Mouse (Mus musculus): ENCODE data around the gene Lrp5. TPM values are rescaled to one million over a fixed set of nuclear protein-coding genes. Genes with fewer than 3 reads are reported as not detected.

Lrp5 gene
- total RNA-seq, 4 experiments from 2014 or later: 48.9 to 52.9 (median 50.7) TPM

DNA sequence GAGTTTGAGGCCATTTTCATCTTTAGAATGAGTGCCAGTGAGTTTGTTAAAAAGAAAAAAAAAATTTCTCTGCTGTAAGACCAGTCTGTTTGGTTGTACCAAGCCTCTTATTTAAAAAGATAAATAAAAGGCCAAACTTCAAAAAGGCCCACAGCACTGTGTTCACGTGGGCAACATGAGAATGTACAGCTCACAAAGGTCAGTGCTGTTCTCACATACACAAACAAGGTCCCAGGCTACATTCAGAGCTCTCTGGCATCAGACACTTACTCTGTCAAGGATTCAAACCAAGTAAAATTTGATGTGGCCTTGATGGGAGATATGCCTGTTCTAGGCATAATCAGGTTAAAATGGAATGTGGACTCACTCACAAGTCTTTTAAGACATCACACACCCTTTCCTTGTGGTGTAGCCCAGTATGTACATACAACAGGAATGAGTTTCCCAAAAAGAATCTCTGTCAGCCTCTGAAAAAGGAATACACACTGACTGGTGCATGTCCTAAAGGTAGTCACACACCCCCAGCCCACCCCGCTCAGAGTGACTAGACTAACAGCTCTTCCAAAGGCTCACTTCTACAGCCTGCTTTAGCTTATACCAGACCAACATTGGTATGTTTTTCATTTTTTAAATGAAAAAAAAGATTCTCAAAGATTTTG, 130.1 kb downstream of the Lrp5 start:
- DNase-seq (ENCODE audit: low spot score): no peak

DNA sequence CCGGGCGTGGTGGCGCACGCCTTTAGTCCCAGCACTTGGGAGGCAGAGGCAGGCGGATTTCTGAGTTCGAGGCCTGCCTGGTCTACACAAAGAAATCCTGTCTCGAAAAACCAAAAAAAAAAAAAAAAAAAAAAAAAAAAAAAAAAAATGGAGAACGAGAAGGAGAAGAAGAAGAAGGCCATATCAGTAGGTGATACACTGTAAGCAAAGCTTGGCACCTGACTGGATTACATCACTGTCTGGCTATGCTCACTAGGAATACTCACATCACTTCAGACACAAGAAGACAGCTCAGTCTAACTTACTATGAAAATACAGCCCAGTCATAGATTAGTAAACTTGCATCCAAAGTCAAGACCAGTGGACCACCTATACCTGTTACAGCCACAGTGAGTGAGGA, 131.6 kb downstream of the Lrp5 start:
- DNase-seq (ENCODE audit: low spot score): no peak

DNA sequence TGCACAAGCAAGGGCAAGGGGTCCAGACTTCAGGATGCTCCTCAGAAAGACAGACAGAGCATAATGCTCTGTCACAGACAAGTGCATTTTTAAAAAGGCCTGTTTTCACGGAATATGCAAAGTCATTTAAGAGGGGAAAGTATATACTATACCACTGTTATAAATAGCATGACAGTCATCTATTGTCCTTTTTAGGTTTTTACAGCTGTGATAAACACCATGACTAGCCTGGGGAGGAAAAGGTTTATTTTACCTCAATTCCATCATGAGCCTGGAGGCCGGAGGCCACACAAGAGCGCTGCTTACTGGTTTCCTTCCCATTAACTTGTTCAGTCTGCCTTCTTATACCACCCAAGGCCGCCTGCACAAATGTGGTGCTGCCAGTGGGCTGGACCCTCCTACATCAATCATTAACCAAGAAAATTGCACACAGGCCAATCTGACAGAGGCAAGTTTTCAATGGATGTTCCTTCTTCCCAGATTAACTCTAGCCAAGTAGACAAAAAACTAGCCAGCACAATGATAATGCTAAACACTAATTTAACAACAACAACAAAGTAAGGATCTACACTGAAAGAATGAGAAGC, 134.7 kb downstream of the Lrp5 start:
- no peak for DNase-seq (ENCODE audit: low spot score)

DNA sequence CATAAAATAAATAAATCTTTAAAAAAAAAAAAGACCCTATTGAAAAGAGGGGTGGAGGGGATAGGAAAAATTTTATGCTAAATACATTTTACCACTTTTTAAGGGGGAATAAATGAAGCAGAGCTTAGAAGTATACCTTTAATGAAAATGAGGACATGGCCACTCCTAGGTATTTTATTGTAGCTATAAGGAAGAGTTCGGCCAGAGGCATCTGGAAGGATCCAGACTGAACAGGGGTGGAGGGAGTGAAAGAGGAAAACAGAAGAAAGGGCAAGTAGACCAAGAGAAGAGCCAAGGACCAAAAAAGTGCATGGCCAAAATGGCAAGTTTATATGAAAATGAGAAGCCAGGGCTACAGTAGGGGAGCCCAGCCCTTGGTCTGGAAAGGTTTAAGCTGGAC, 136.3 kb downstream of the Lrp5 start:
- no peak for DNase-seq (ENCODE audit: low spot score)

DNA sequence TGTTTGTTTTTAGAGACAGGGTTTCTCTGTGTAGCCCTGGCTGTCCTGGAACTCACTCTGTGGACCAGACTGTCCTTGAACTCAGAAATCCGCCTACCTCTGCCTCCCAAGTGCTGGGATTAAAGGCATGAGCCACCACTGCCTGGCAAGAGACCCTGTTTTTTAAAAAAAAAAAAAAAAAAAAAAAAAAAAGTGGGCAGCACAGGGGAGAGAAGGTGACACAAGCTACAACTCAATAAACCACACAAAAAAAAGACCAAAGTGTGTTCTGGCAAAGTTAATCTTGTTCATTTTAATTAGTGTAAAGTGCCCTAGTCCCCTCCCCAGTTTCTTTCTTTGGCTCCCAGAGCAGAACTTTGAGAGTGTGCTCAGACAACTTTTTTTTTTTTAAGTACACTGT, 137.1 kb downstream of the Lrp5 start:
- DNase-seq (ENCODE audit: low spot score): no peak

DNA sequence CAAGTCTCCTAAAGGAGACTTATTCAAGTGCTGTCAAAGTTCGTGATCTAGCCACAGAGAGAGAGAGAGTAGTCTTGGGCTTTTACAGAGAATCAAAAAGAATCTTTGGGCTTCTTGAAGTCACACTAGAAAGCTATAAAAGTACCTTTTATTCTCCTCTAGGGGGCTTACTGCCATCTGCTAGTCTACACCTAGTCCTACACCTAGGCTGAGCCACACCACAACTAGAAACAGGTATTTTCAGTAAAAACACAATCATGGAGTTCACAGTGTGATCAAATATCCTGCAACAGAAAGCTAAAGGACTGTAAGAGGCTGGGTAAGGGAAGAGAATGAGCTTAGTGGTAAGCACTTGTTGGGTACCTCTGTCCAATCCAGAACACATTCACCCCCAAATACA, 138.1 kb downstream of the Lrp5 start:
- DNase-seq (ENCODE audit: low spot score): no peak

DNA sequence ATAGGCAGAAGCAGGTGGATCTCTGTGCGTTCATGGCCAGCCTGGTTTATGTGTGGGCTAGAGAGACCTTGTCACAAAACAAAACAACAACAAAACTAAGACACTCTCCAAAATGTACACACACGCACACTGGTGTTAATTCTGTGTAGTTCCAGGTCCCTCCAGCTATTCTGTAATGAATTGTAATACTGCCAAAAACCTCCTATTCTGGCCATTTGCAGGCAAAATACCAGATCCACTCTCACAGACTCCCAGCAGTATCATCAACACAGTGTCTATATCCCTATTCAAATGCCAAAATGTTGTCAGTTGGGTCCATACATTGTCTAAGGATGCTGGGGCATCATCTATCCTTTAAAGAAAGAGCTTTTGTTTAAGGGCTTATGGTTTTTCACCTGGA, 141.4 kb downstream of the Lrp5 start:
- no peak for DNase-seq (ENCODE audit: low spot score)

DNA sequence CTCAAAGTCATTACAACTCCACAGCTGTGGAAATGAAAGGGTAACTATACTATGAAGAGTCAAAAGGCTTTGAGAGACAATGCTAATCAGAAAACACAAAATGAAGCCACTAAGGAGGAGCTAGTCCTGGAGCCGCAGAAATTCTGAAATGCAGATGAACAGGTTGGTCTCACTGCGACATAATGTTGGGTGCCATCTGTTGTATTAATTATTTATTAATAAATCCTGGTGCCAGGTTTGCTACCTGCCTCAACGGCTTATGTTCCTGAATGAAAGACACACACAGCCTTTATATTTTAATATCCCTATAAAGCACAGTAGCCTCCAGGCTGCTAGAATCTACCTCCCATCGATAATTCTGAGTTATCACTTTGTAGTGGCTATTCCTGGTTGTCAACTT, 143.8 kb downstream of the Lrp5 start:
- no peak for DNase-seq (ENCODE audit: low spot score)

DNA sequence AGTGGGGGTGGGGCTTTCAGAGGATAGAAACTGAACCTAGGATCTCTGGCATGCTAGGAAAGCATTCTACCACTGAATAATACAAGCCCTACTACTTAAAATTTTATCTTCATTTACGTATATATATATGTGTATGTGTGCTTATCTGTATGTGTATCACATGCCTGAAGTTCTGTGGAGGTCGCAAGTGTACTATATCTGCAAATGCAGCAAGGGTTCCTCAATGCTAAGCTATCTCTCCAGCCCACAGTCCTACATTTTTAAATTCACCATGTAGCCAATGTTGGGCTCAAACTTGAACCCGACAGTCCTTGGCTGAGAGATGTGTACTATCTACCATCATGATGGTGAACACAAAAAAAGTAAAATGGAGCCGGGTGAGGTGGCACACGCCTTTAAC, 145.4 kb downstream of the Lrp5 start:
- no peak for DNase-seq (ENCODE audit: low spot score)

DNA sequence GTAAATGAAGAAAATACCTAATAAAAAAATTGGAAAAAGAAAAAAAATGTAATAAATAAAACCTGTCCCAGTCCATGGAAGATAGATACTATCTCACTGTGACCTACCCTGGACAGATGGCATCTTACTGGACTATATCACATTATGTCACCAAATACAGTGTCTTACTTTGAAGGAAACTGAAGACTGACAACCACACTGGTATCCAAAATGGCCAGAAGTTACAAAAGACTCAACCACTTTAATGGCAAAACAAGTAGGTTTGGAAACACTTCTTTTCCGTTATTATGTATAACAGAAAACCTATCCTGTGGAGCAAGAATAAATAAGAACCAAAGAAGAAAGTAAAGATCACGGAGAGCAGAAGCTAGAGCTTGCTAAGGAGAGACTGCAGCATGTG, 146.1 kb downstream of the Lrp5 start:
- no peak for DNase-seq (ENCODE audit: low spot score)

DNA sequence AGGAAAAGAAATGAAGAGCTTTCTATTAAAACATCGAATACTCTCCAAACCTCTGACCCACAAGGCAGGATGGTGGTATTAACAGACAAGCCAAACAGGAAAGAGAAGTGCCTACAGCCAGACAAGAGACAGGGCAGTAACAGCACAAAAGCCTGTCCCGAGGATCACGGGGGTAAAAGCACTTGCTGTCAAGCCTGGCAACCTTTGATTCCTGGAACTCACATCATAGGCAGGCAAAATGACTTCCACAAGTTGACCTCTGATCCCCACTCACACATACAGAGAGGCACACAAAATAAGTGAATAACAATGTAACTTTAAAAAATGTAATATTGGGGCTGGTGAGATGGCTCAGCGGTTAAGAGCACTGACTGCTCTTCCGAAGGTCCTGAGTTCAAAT, 146.9 kb downstream of the Lrp5 start:
- DNase-seq (ENCODE audit: low spot score): no peak

DNA sequence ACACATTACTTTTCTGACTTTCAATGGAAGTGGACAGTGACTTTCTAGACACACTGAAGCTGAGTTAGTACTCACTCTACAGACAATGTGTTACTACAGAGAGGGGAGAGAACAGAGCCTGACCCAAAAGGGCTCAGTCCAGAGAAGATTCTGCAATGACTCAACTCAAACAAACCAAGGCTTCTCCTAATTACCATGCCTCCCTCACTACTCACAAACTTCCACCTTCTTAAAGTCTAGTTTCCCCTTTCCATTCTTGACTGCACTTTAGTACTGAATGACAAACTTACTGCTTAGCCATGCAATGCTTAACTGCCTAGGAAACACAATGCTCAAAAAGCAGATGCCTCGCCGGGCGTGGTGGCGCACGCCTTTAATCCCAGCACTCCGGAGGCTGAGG, 148.7 kb downstream of the Lrp5 start:
- no peak for DNase-seq (ENCODE audit: low spot score)

DNA sequence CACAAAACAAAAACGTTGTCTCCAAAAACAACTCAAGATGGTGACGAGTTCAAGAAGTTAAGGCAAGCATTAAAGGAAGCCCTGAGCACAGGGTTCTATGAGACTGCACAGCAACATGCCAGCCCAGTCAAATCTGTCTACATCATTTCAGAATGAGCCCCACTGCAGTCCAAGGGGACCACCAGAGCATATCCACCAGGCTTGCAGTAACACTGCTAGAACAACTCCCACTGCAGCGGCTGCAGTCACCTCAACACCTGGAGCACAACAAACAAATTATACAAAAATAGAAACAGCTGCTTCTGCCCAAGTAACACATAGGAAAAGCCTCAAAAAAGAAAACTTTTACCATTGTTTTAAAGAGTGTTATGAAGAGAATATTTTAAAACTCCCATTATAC, 151.4 kb downstream of the Lrp5 start:
- no peak for DNase-seq (ENCODE audit: low spot score)

Other genes with a start within 250 kb of the Lrp5 start
- gene Ppp6r3, start 110.8 kb downstream of the Lrp5 start, total RNA-seq (2022): 10 to 100 TPM; 67.3 to 84.8 (median 74.2) TPM
- 1 to 10 TPM; 5.5 to 8.2 (median 6.5) TPM for gene 1810055G02Rik, start 21.7 kb upstream of the Lrp5 start, total RNA-seq (2022)
- gene Kmt5b, start 80.9 kb upstream of the Lrp5 start, total RNA-seq (2022): 10 to 100 TPM; 23.7 to 29.4 (median 28.2) TPM
- gene Chka, start 165.2 kb upstream of the Lrp5 start, total RNA-seq (2022): 10 to 100 TPM in 1 of 4 experiments, 1 to 10 TPM in 3; 8.3 to 10.4 (median 8.7) TPM
- 10 to 100 TPM in 2 of 4 experiments, 1 to 10 TPM in 2; 8.5 to 13.9 (median 9.3) TPM for gene Tcirg1, start 220.6 kb upstream of the Lrp5 start, total RNA-seq (2022)
- 100 to 1,000 TPM; 481 to 543 (median 507) TPM for gene Ndufs8, start 226.2 kb upstream of the Lrp5 start, total RNA-seq (2022)
- gene Aldh3b1, start 243.2 kb upstream of the Lrp5 start, total RNA-seq (2022): 1 to 10 TPM in 3 of 4 experiments, under 1 TPM in 1; 0.76 to 2.2 (median 1.6) TPM
- 10 to 100 TPM; 11.1 to 19.2 (median 13.7) TPM for gene Unc93b1, start 248.6 kb upstream of the Lrp5 start, total RNA-seq (2022)